Mouse (Mus musculus): Measurements from ENCODE around the gene Pex7. TPM values are rescaled to one million over a fixed set of nuclear protein-coding genes. Genes with fewer than 3 reads are reported as not detected.

Pex7 gene
- polyA plus RNA-seq, 1 experiment from 2014 or later: 39.1 TPM

- H3K27ac ChIP-seq (ENCODE audit: low read length): no peak overlapping the region
- no peak overlapping the region for H3K9ac ChIP-seq (replicated peaks; ENCODE audit: low read length)
- no peaks in the 10 kb centered on the region for H3K36me3 ChIP-seq (ENCODE audit: insufficient read depth, low read length)
- no peak overlapping the region for H3K4me3 ChIP-seq (ENCODE audit: low read length)
- WGBS: 83% methylated on average over 7 of the region's 7 CpGs
- no peak for ATAC-seq (ENCODE audit: low FRiP score, low TSS enrichment)
- H3K9me3 ChIP-seq (ENCODE audit: low read length): no peaks in the 10 kb centered on the region
- H3K4me1 ChIP-seq (ENCODE audit: insufficient read depth, low read length): peaks cover 8% of the 10 kb centered on the region
- H3K27me3 ChIP-seq (ENCODE audit: insufficient read depth, low read length): no peaks in the 10 kb centered on the region
- no peak overlapping the region for H3K4me2 ChIP-seq (replicated peaks; ENCODE audit: low read depth, low read length)
These were observed 38.2 kb upstream of the Pex7 start for GRCm38 (mm10) chr10:19945651-19946050.

DNA sequence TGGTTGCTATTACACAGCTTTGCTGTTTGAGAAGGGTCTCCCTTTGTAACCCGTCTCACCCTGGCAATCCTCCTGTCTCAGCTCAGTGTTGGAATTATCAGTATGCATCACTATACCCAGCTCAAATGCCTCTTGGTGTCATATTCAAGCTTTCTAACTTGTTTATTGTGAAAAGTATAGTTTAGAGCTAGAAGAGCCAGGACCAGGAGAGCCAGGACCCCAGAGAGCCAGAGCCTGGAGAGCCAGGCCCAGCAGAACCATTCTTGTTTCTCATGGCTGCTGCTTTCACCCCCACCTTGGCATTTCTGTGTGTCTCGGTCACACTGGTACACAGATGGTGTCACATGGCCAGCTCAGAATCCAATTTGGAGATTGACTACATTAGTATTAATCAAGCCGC is 35.1 kb upstream of the Pex7 start:
- Histone ChIP-seq H3K4me3 (ENCODE audit: low read length) (no peak overlapping the region), H3K9ac (replicated peaks; ENCODE audit: low read length) (no peak overlapping the region), H3K9me3 (ENCODE audit: low read length) (no peaks in the 10 kb centered on the region), H3K27ac (ENCODE audit: low read length) (no peak overlapping the region), H3K4me2 (replicated peaks; ENCODE audit: low read depth, low read length) (no peak overlapping the region), H3K36me3 (ENCODE audit: insufficient read depth, low read length) (no peaks in the 10 kb centered on the region), H3K27me3 (ENCODE audit: insufficient read depth, low read length) (no peaks in the 10 kb centered on the region), H3K4me1 (ENCODE audit: insufficient read depth, low read length) (peaks cover 37% of the 10 kb centered on the region)
- 90% methylated on average over 3 of the region's 3 CpGs for WGBS
- no peak for ATAC-seq (ENCODE audit: low FRiP score, low TSS enrichment)

- no peak overlapping the region for H3K4me2 ChIP-seq (replicated peaks; ENCODE audit: low read depth, low read length)
- peak overlapping the region; percentile 1 for H3K27ac ChIP-seq (ENCODE audit: low read length)
- no peaks in the 10 kb centered on the region for H3K36me3 ChIP-seq (ENCODE audit: insufficient read depth, low read length)
- no peak for ATAC-seq (ENCODE audit: low FRiP score, low TSS enrichment)
- WGBS: 82% methylated on average over 9 of the region's 9 CpGs
- no peak overlapping the region for H3K4me3 ChIP-seq (ENCODE audit: low read length)
- no peak overlapping the region for H3K9ac ChIP-seq (replicated peaks; ENCODE audit: low read length)
- peaks cover 44% of the 10 kb centered on the region for H3K4me1 ChIP-seq (ENCODE audit: insufficient read depth, low read length)
- no peaks in the 10 kb centered on the region for H3K27me3 ChIP-seq (ENCODE audit: insufficient read depth, low read length)
- no peaks in the 10 kb centered on the region for H3K9me3 ChIP-seq (ENCODE audit: low read length)
These were observed 34.4 kb upstream of the Pex7 start for GRCm38 (mm10) chr10:19941914-19942313.

- Histone ChIP-seq H3K4me3 (ENCODE audit: low read length) (no peak overlapping the region), H3K4me2 (replicated peaks; ENCODE audit: low read depth, low read length) (no peak overlapping the region), H3K9me3 (ENCODE audit: low read length) (no peaks in the 10 kb centered on the region), H3K9ac (replicated peaks; ENCODE audit: low read length) (no peak overlapping the region), H3K27me3 (ENCODE audit: insufficient read depth, low read length) (no peaks in the 10 kb centered on the region), H3K4me1 (ENCODE audit: insufficient read depth, low read length) (peaks cover 50% of the 10 kb centered on the region), H3K27ac (ENCODE audit: low read length) (peak overlapping the region; percentile 1; the same call in 1 of the 2 replicates), H3K36me3 (ENCODE audit: insufficient read depth, low read length) (no peaks in the 10 kb centered on the region)
- WGBS: 31% methylated on average over 6 of the region's 6 CpGs
- no peak for ATAC-seq (ENCODE audit: low FRiP score, low TSS enrichment)
These were observed 33.6 kb upstream of the Pex7 start for GRCm38 (mm10) chr10:19941063-19941462.

GRCm38 (mm10) chr10:19940626-19941025 is 33.1 kb upstream of the Pex7 start:
- WGBS: 70% methylated on average over 8 of the region's 8 CpGs
- H3K9me3 ChIP-seq (ENCODE audit: low read length): no peaks in the 10 kb centered on the region
- no peak for ATAC-seq (ENCODE audit: low FRiP score, low TSS enrichment)

DNA sequence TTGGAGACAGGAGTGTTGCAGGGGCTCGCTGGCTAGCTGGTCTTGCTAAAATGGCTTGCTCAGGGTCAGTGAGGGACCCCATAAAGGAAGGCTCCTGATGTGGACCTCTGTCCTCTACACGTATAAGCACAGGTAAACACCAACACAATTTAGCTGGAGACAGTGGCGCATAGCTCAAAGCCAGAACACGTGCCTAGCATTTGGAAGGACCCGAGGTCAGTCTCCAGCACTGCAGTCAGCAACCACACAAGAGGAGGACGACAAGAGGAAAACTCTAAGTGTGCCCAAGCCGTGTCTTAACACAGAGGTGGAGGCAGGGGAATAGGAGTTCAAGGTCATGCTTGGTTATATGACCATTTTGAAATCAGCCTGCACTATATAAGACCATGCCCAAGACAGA is 32.6 kb upstream of the Pex7 start:
- 82% methylated on average over 7 of the region's 7 CpGs for whole genome bisulfite sequencing
- Histone ChIP-seq H3K4me2 (replicated peaks; ENCODE audit: low read depth, low read length) (no peak overlapping the region), H3K9me3 (ENCODE audit: low read length) (no peaks in the 10 kb centered on the region), H3K27me3 (ENCODE audit: insufficient read depth, low read length) (no peaks in the 10 kb centered on the region), H3K4me3 (ENCODE audit: low read length) (no peak overlapping the region), H3K9ac (replicated peaks; ENCODE audit: low read length) (no peak overlapping the region), H3K27ac (ENCODE audit: low read length) (peak overlapping the region; percentile 37; the same call in 1 of the 2 replicates), H3K36me3 (ENCODE audit: insufficient read depth, low read length) (no peaks in the 10 kb centered on the region), H3K4me1 (ENCODE audit: insufficient read depth, low read length) (peaks cover 50% of the 10 kb centered on the region)
- ATAC-seq (ENCODE audit: low FRiP score, low TSS enrichment): no peak

More at GRCm38 (mm10) chr10:19940626-19941025, 33.1 kb upstream of the Pex7 start:
- Histone ChIP-seq H3K27me3 (ENCODE audit: insufficient read depth, low read length) (no peaks in the 10 kb centered on the region), H3K9ac (replicated peaks; ENCODE audit: low read length) (no peak overlapping the region), H3K4me2 (replicated peaks; ENCODE audit: low read depth, low read length) (no peak overlapping the region), H3K4me1 (ENCODE audit: insufficient read depth, low read length) (peaks cover 50% of the 10 kb centered on the region), H3K4me3 (ENCODE audit: low read length) (no peak overlapping the region), H3K27ac (ENCODE audit: low read length) (peak overlapping the region; percentile 23; the same call in 1 of the 2 replicates), H3K36me3 (ENCODE audit: insufficient read depth, low read length) (no peaks in the 10 kb centered on the region)

- peak; percentile 34 for ATAC-seq (ENCODE audit: low FRiP score, low TSS enrichment)
- no peak overlapping the region for H3K4me3 ChIP-seq (ENCODE audit: low read length)
- H3K27ac ChIP-seq (ENCODE audit: low read length): peak overlapping the region; percentile 37
- H3K4me1 ChIP-seq (ENCODE audit: insufficient read depth, low read length): peaks cover 50% of the 10 kb centered on the region
- H3K27me3 ChIP-seq (ENCODE audit: insufficient read depth, low read length): no peaks in the 10 kb centered on the region
- peak overlapping the region; percentile 3; the same call in 1 of the 2 replicates for H3K4me2 ChIP-seq (replicated peaks; ENCODE audit: low read depth, low read length)
- WGBS: 34% methylated on average over 8 of the region's 8 CpGs
- no peaks in the 10 kb centered on the region for H3K36me3 ChIP-seq (ENCODE audit: insufficient read depth, low read length)
- no peak overlapping the region for H3K9ac ChIP-seq (replicated peaks; ENCODE audit: low read length)
- H3K9me3 ChIP-seq (ENCODE audit: low read length): no peaks in the 10 kb centered on the region
These were observed 31.8 kb upstream of the Pex7 start for GRCm38 (mm10) chr10:19939282-19939705.

DNA sequence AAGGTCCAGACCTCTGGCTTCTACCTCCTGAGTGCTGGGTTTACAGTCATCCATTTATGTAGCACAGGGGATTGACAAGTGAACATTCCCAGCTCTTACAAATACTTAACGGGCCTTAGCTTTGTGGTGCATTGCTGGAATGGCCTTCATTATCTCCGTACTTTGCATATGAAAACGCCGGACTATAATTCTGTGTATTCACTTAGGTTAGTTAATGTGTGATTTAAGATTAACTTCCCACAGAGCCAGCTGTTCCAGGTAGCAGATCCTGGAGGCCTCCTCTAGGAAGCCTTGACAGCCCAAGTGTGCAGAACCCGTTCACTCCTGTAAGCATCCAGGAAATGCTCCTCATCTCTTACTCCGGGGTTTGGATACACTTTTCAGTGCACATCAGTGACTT is 31.2 kb upstream of the Pex7 start:
- H3K27me3 ChIP-seq (ENCODE audit: insufficient read depth, low read length): no peaks in the 10 kb centered on the region
- WGBS: 64% methylated on average over 6 of the region's 6 CpGs
- H3K36me3 ChIP-seq (ENCODE audit: insufficient read depth, low read length): no peaks in the 10 kb centered on the region
- peak overlapping the region; percentile 55; the same call in 1 of the 2 replicates for H3K27ac ChIP-seq (ENCODE audit: low read length)
- H3K9ac ChIP-seq (replicated peaks; ENCODE audit: low read length): no peak overlapping the region
- no peak for ATAC-seq (ENCODE audit: low FRiP score, low TSS enrichment)
- no peaks in the 10 kb centered on the region for H3K9me3 ChIP-seq (ENCODE audit: low read length)
- peaks cover 50% of the 10 kb centered on the region for H3K4me1 ChIP-seq (ENCODE audit: insufficient read depth, low read length)
- H3K4me2 ChIP-seq (replicated peaks; ENCODE audit: low read depth, low read length): peak overlapping the region; percentile 3; the same call in 1 of the 2 replicates
- no peak overlapping the region for H3K4me3 ChIP-seq (ENCODE audit: low read length)

DNA sequence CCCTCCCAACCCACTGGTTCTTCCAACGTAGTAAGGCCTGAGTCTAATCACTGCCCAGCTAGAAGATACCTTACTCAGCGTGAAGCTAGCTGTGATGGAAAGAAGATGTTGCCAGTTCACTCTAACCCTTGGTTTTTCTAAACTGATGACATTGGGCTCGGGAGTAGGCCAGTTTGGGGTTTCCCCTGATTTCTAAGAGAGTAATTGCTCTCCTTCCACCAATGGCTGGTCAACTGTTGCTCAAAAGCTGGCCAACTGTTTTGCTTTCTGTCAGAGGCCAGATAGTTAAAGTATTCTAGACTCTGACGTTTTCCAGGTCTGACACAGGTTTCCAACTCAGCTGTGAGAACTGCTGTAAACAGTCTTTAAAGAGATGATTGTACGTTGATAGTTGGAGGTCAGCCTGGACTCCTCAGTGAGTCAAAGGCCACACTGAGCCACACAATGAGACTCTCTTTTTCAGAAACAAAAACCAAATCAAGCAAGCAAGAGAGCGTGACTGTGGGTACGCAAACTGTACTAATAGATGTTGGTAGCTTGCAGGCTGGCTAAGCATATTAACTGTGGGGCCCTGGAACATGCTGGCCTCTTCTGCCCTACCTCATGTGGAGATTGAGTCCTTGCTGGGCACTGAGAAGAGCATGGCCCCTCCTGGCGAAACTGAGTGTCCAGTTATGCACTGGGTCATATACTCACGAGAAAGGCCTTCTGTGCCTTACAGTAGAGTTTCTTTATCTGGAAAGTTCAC is 29.6 kb upstream of the Pex7 start:
- WGBS: 61% methylated on average over 9 of the region's 9 CpGs
- Histone ChIP-seq H3K4me1 (ENCODE audit: insufficient read depth, low read length) (peaks cover 50% of the 10 kb centered on the region), H3K4me2 (replicated peaks; ENCODE audit: low read depth, low read length) (peak overlapping the region; percentile 29; the same call in 1 of the 2 replicates), H3K9me3 (ENCODE audit: low read length) (no peaks in the 10 kb centered on the region), H3K4me3 (ENCODE audit: low read length) (no peak overlapping the region), H3K9ac (replicated peaks; ENCODE audit: low read length) (no peak overlapping the region), H3K27ac (ENCODE audit: low read length) (peak overlapping the region; percentile 35; the same call in 1 of the 2 replicates), H3K36me3 (ENCODE audit: insufficient read depth, low read length) (no peaks in the 10 kb centered on the region), H3K27me3 (ENCODE audit: insufficient read depth, low read length) (peaks cover 3% of the 10 kb centered on the region; the same call in 1 of the 2 replicates)
- ATAC-seq (ENCODE audit: low FRiP score, low TSS enrichment): no peak

GRCm38 (mm10) chr10:19935821-19936367 is 28.4 kb upstream of the Pex7 start:
- Histone ChIP-seq H3K9ac (replicated peaks; ENCODE audit: low read length) (no peak overlapping the region), H3K4me2 (replicated peaks; ENCODE audit: low read depth, low read length) (peak overlapping the region; percentile 89), H3K27me3 (ENCODE audit: insufficient read depth, low read length) (peaks cover 4% of the 10 kb centered on the region; the same call in 1 of the 2 replicates), H3K9me3 (ENCODE audit: low read length) (no peaks in the 10 kb centered on the region), H3K27ac (ENCODE audit: low read length) (no peak overlapping the region), H3K36me3 (ENCODE audit: insufficient read depth, low read length) (no peaks in the 10 kb centered on the region), H3K4me1 (ENCODE audit: insufficient read depth, low read length) (peaks cover 43% of the 10 kb centered on the region), H3K4me3 (ENCODE audit: low read length) (peak overlapping the region; percentile 22)
- no peak for ATAC-seq (ENCODE audit: low FRiP score, low TSS enrichment)
- 55% methylated on average over 4 of the region's 4 CpGs for WGBS
